Mouse (Mus musculus): ENCODE data around the gene Pgpep1. TPM values are rescaled to one million over a fixed set of nuclear protein-coding genes. Genes with fewer than 3 reads are reported as not detected.

Gene Pgpep1
- 181 and 188 TPM in 2 replicates for polyA plus RNA-seq (2016; fragmentation: Nextera tagmentation; extraction: Ambion mirVana)

- peak; percentile 45 for ATAC-seq (ENCODE audit: low FRiP score, low read depth)
- H3K9me3 ChIP-seq, result no peaks in the 10 kb centered on the region
- H3K27ac ChIP-seq, result peak within 1 kb of the TSS; percentile 64; the same call in 1 of the 2 replicates
- peaks cover 35% of the 10 kb centered on the region for H3K4me1 ChIP-seq
- peak within 1 kb of the TSS; percentile 93 for H3K9ac ChIP-seq
- peak within 1 kb of the TSS; percentile 77 for H3K4me3 ChIP-seq
- peak within 1 kb of the TSS; percentile 81 for H3K4me2 ChIP-seq (replicated peaks)
- H3K27me3 ChIP-seq (replicated peaks), result no peaks in the 10 kb centered on the region
- H3K36me3 ChIP-seq, result peaks cover 5% of the 10 kb centered on the region; the same call in 1 of the 2 replicates
- WGBS, result 3% methylated on average over 14 of the region's 14 CpGs
Observed at GRCm38 (mm10) chr8:70660273-70660725, at the start of gene Pgpep1. TSS of gene Pgpep1 (minus strand) at chr8:70660388.

- 95% methylated on average over 9 of the region's 9 CpGs for WGBS
- no peak for ATAC-seq (ENCODE audit: low FRiP score, low read depth)
Observed at GRCm38 (mm10) chr8:70709794-70710193, 49.6 kb upstream of the Pgpep1 start.

GRCm38 (mm10) chr8:70708281-70708680, 48.1 kb upstream of the Pgpep1 start:
- Histone ChIP-seq H3K4me3 (no peak overlapping the region), H3K9me3 (no peaks in the 10 kb centered on the region), H3K4me1 (peaks cover 6% of the 10 kb centered on the region), H3K9ac (no peak overlapping the region), H3K36me3 (peaks cover 4% of the 10 kb centered on the region), H3K27ac (no peak overlapping the region), H3K27me3 (replicated peaks) (no peaks in the 10 kb centered on the region), H3K4me2 (replicated peaks) (no peak overlapping the region)
- no peak for ATAC-seq (ENCODE audit: low FRiP score, low read depth)
- WGBS, result 91% methylated on average over 14 of the region's 14 CpGs

More at GRCm38 (mm10) chr8:70709794-70710193, 49.6 kb upstream of the Pgpep1 start:
- Histone ChIP-seq H3K4me2 (replicated peaks) (no peak overlapping the region), H3K4me3 (no peak overlapping the region), H3K9me3 (no peaks in the 10 kb centered on the region), H3K27ac (no peak overlapping the region), H3K9ac (no peak overlapping the region), H3K4me1 (no peaks in the 10 kb centered on the region), H3K27me3 (replicated peaks) (no peaks in the 10 kb centered on the region), H3K36me3 (no peaks in the 10 kb centered on the region)

- Histone ChIP-seq H3K36me3 (peaks cover 15% of the 10 kb centered on the region), H3K4me3 (no peak within 1 kb of the TSS; the same call in 1 of the 2 replicates), H3K4me2 (replicated peaks) (peak within 1 kb of the TSS; percentile 86), H3K27me3 (replicated peaks) (no peaks in the 10 kb centered on the region), H3K4me1 (peaks cover 27% of the 10 kb centered on the region), H3K9ac (0 out of 2 replicates have a peak within 1 kb of the TSS, but pooled peaks have one; percentile 26), H3K9me3 (no peaks in the 10 kb centered on the region), H3K27ac (no peak within 1 kb of the TSS)
- 88% methylated on average over 3 of the region's 3 CpGs for WGBS
- no peak for ATAC-seq (ENCODE audit: low FRiP score, low read depth)
Observed at GRCm38 (mm10) chr8:70703287-70703686, 43.1 kb upstream of the Pgpep1 start, which contains the start of gene Iqcn. TSS of gene Iqcn (plus strand) at chr8:70703457.

GRCm38 (mm10) chr8:70702842-70703182, 42.6 kb upstream of the Pgpep1 start:
- Histone ChIP-seq H3K27ac (no peak overlapping the region), H3K4me2 (replicated peaks) (peak overlapping the region; percentile 86), H3K36me3 (peaks cover 15% of the 10 kb centered on the region), H3K9ac (0 out of 2 replicates have a peak overlapping the region, but pooled peaks have one; percentile 26), H3K4me3 (no peak overlapping the region), H3K4me1 (peaks cover 28% of the 10 kb centered on the region), H3K9me3 (no peaks in the 10 kb centered on the region), H3K27me3 (replicated peaks) (no peaks in the 10 kb centered on the region)
- no peak for ATAC-seq (ENCODE audit: low FRiP score, low read depth)
- WGBS, result 83% methylated on average over 3 of the region's 3 CpGs

GRCm38 (mm10) chr8:70701982-70702841, 42.0 kb upstream of the Pgpep1 start:
- Histone ChIP-seq H3K4me3 (no peak overlapping the region; the same call in 1 of the 2 replicates), H3K9me3 (no peaks in the 10 kb centered on the region), H3K36me3 (peaks cover 15% of the 10 kb centered on the region), H3K27ac (no peak overlapping the region), H3K4me1 (peaks cover 34% of the 10 kb centered on the region), H3K4me2 (replicated peaks) (peak overlapping the region; percentile 86), H3K9ac (0 out of 2 replicates have a peak overlapping the region, but pooled peaks have one; percentile 26), H3K27me3 (replicated peaks) (no peaks in the 10 kb centered on the region)
- no peak for ATAC-seq (ENCODE audit: low FRiP score, low read depth)
- WGBS, result 82% methylated on average over 2 of the region's 2 CpGs

GRCm38 (mm10) chr8:70701048-70701981, 41.1 kb upstream of the Pgpep1 start:
- H3K4me1 ChIP-seq, result peaks cover 43% of the 10 kb centered on the region
- 54% methylated on average over 10 of the region's 10 CpGs for WGBS
- no peaks in the 10 kb centered on the region for H3K27me3 ChIP-seq (replicated peaks)

GRCm38 (mm10) chr8:70700555-70700922, 40.4 kb upstream of the Pgpep1 start:
- Histone ChIP-seq H3K4me3 (peak overlapping the region; percentile 99), H3K9ac (peak overlapping the region; percentile 100), H3K27ac (peak overlapping the region; percentile 98), H3K36me3 (peaks cover 15% of the 10 kb centered on the region), H3K27me3 (replicated peaks) (no peaks in the 10 kb centered on the region), H3K9me3 (no peaks in the 10 kb centered on the region), H3K4me1 (peaks cover 51% of the 10 kb centered on the region), H3K4me2 (replicated peaks) (peak overlapping the region; percentile 86)
- under 1% methylated on average over 20 of the region's 20 CpGs for WGBS
- ATAC-seq (ENCODE audit: low FRiP score, low read depth), result no peak

More at GRCm38 (mm10) chr8:70701048-70701981, 41.1 kb upstream of the Pgpep1 start:
- peaks cover 15% of the 10 kb centered on the region for H3K36me3 ChIP-seq
- H3K4me3 ChIP-seq, result peak overlapping the region; percentile 99
- no peaks in the 10 kb centered on the region for H3K9me3 ChIP-seq
- H3K4me2 ChIP-seq (replicated peaks), result peak overlapping the region; percentile 86
- H3K9ac ChIP-seq, result peak overlapping the region; percentile 100
- no peak for ATAC-seq (ENCODE audit: low FRiP score, low read depth)
- H3K27ac ChIP-seq, result peak overlapping the region; percentile 32; the same call in 1 of the 2 replicates

GRCm38 (mm10) chr8:70699834-70700554, 39.8 kb upstream of the Pgpep1 start:
- peak overlapping the region; percentile 99 for H3K4me3 ChIP-seq
- ATAC-seq (ENCODE audit: low FRiP score, low read depth), result peak; percentile 2; the same call in 1 of the 2 replicates
- peak overlapping the region; percentile 100 for H3K9ac ChIP-seq
- H3K27ac ChIP-seq, result peak overlapping the region; percentile 98
- H3K36me3 ChIP-seq, result peaks cover 15% of the 10 kb centered on the region
- H3K27me3 ChIP-seq (replicated peaks), result no peaks in the 10 kb centered on the region
- peaks cover 57% of the 10 kb centered on the region for H3K4me1 ChIP-seq
- no peaks in the 10 kb centered on the region for H3K9me3 ChIP-seq
- peak overlapping the region; percentile 86 for H3K4me2 ChIP-seq (replicated peaks)
- under 1% methylated on average over 58 of the region's 59 CpGs for WGBS

GRCm38 (mm10) chr8:70699116-70699833, 39.1 kb upstream of the Pgpep1 start:
- Histone ChIP-seq H3K9ac (peak overlapping the region; percentile 100), H3K9me3 (no peaks in the 10 kb centered on the region), H3K27me3 (replicated peaks) (no peaks in the 10 kb centered on the region), H3K4me1 (peaks cover 58% of the 10 kb centered on the region), H3K4me2 (replicated peaks) (peak overlapping the region; percentile 86), H3K36me3 (peaks cover 15% of the 10 kb centered on the region), H3K4me3 (peak overlapping the region; percentile 99), H3K27ac (peak overlapping the region; percentile 98)
- WGBS, result under 1% methylated on average over 89 of the region's 89 CpGs
- ATAC-seq (ENCODE audit: low FRiP score, low read depth), result peak; percentile 7
